Mouse (Mus musculus) heart, embryonic 12.5 days (tissue): ENCODE measurements at regions not wholly inside any gene's neighbourhood (a gene's known extent, or its start where the extent isn't known, plus 50 kb on each side); places are given as distances from the start of the nearest gene placed in this dataset.

Experiments
- ATAC-seq: fragments of 200-750 bp; cut with Nextera tagmentation; 2 replicates; pipeline ENCODE4 v1.8.0; 2017; ENCODE audit warnings: moderate TSS enrichment, moderate library complexity; ENCODE audit not compliant: insufficient number of reproducible peaks, low FRiP score
- H3K27ac ChIP-seq: fragments of 300-500 bp; sonication (generic); 2 replicates; pipeline ENCODE4 v1.5.1; 2016; ENCODE audit warnings: mild to moderate bottlenecking, moderate library complexity; ENCODE audit not compliant: poor library complexity, severe bottlenecking
- H3K27me3 ChIP-seq: fragments of 300-500 bp; sonication (generic); replicated peaks from 2 replicates; pipeline ENCODE4 v1.6.1; 2016; ENCODE audit warnings: mild to moderate bottlenecking, moderate library complexity
- H3K36me3 ChIP-seq: fragments of 300-500 bp; sonication (generic); 2 replicates; pipeline ENCODE4 v1.6.1; 2016; ENCODE audit warnings: mild to moderate bottlenecking, moderate library complexity
- H3K4me1 ChIP-seq: fragments of 300-500 bp; sonication (generic); replicated peaks from 2 replicates; pipeline ENCODE4 v1.6.1; 2016; ENCODE audit warnings: mild to moderate bottlenecking
- H3K4me2 ChIP-seq: fragments of 300-500 bp; sonication (generic); 2 replicates; pipeline ENCODE4 v1.6.1; 2016; ENCODE audit warnings: mild to moderate bottlenecking, moderate library complexity
- H3K4me3 ChIP-seq: fragments of 300-500 bp; sonication (generic); 2 replicates; pipeline ENCODE4 v1.5.1; 2016; ENCODE audit warnings: mild to moderate bottlenecking
- H3K9ac ChIP-seq: fragments of 300-500 bp; sonication (generic); 2 replicates; pipeline ENCODE4 v1.6.1; 2016; ENCODE audit warnings: mild to moderate bottlenecking, moderate library complexity
- H3K9me3 ChIP-seq: fragments of 300-500 bp; sonication (generic); replicated peaks from 2 replicates; pipeline ENCODE4 v1.6.1; 2016; ENCODE audit warnings: mild to moderate bottlenecking, moderate library complexity
- WGBS: fragments of 180-500 bp; shearing (Covaris S2); methylation state at CpG from one replicate; pipeline ENCODE4 v1.1.7; 2016; 5-methylcytosine and 5-hydroxymethylcytosine counted together

- ATAC-seq, result no peak
- Histone ChIP-seq H3K27ac (no peak overlapping the region), H3K36me3 (no peaks in the 10 kb centered on the region), H3K4me3 (no peak overlapping the region), H3K9me3 (no peaks in the 10 kb centered on the region; the same call in 1 of the 2 replicates), H3K4me2 (peak overlapping the region; percentile 51), H3K27me3 (no peaks in the 10 kb centered on the region), H3K4me1 (peaks cover 15% of the 10 kb centered on the region), H3K9ac (no peak overlapping the region)
- whole genome bisulfite sequencing, result 43% methylated on average over 5 of the region's 5 CpGs
These were observed 2113.7 kb upstream of the 5930422O12Rik start for GRCm38 (mm10) chr8:31314692-31315358.

DNA sequence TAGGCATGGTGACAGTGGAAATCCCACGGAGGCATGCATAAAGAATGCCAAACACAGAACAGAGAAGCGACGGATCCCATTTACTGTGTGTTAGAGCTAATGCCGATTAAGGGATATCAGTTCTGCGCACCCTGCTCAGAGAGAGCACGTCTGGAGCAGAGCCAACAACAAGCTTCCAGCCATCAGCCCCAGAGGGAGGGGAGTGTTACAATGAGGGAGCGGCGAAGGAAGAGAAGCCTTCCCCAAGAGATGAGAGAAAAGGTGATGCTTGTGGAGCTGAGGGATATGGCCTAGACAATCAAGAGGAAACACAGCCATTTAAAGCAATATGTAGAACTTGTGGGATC, 2113.2 kb upstream of the 5930422O12Rik start:
- no peak overlapping the region for H3K9ac ChIP-seq
- no peak overlapping the region for H3K4me3 ChIP-seq
- H3K9me3 ChIP-seq, result no peaks in the 10 kb centered on the region; the same call in 1 of the 2 replicates
- H3K4me2 ChIP-seq, result peak overlapping the region; percentile 51
- H3K36me3 ChIP-seq, result no peaks in the 10 kb centered on the region
- H3K27ac ChIP-seq, result no peak overlapping the region
- WGBS, result 30% methylated on average over 8 of the region's 8 CpGs
- H3K4me1 ChIP-seq, result peaks cover 15% of the 10 kb centered on the region
- no peaks in the 10 kb centered on the region for H3K27me3 ChIP-seq
- no peak for ATAC-seq

GRCm38 (mm10) chr8:31333545-31334297, 2094.8 kb upstream of the 5930422O12Rik start:
- no peak overlapping the region for H3K27ac ChIP-seq
- no peak overlapping the region for H3K4me3 ChIP-seq
- H3K9ac ChIP-seq, result no peak overlapping the region
- H3K36me3 ChIP-seq, result no peaks in the 10 kb centered on the region
- 85% methylated on average over 7 of the region's 7 CpGs for WGBS
- ATAC-seq, result no peak
- H3K4me2 ChIP-seq, result no peak overlapping the region
- no peaks in the 10 kb centered on the region for H3K27me3 ChIP-seq
- H3K4me1 ChIP-seq, result no peaks in the 10 kb centered on the region
- H3K9me3 ChIP-seq, result no peaks in the 10 kb centered on the region

- H3K36me3 ChIP-seq, result no peaks in the 10 kb centered on the region
- no peak for ATAC-seq
- peaks cover 3% of the 10 kb centered on the region for H3K9me3 ChIP-seq
- H3K9ac ChIP-seq, result no peak overlapping the region
- no peak overlapping the region for H3K4me3 ChIP-seq
- H3K27me3 ChIP-seq, result no peaks in the 10 kb centered on the region
- H3K4me1 ChIP-seq, result no peaks in the 10 kb centered on the region
- H3K4me2 ChIP-seq, result no peak overlapping the region
- no peak overlapping the region for H3K27ac ChIP-seq
- 65% methylated on average over 4 of the region's 4 CpGs for WGBS
These were observed 2080.0 kb upstream of the 5930422O12Rik start for GRCm38 (mm10) chr8:31348504-31348903.

- WGBS, result 78% methylated on average over 5 of the region's 5 CpGs
These were observed 2058.9 kb upstream of the 5930422O12Rik start for GRCm38 (mm10) chr8:31369636-31370035.

DNA sequence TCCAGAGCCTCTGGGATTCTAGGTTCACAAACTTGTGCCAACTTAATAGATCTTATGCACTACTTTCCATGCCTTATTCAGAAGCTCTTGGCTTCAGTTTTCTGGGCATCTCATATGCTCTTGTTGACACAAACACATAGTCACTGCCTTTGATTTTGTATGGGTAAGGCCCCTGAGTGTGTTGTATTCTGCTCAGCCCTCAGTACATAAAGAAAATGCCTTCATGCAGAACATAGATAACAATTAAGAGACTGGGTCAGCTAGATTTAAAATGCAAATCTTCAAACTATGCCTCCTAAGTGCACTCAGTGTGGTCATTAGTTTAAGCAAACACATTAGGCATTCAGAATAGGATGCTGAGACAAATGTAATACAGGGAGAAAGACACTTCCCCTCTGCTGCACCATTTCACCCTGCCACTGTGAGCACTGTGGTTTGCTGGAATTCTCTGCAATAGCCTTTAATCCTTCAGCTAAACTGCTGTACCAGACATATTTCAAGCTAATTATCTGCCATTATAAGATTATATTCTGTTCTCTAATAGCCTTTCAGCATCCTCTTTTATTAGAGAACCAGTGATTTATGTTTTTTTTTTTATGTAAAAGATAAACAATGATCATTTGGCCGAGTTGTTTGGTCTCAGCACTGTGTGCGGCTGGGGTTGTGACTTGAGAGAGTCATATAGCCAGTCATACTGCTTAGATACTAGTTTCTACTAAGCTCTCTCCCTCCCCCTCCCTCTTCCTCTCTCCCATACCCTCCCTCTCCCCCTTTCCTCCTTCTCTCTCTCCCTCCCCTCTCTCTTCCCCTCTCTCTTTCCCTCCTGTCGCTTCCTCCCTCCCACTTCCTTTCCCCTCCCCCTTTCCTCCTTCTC, 2058.1 kb upstream of the 5930422O12Rik start:
- H3K4me2 ChIP-seq, result no peak overlapping the region
- H3K27ac ChIP-seq, result no peak overlapping the region
- no peaks in the 10 kb centered on the region for H3K9me3 ChIP-seq
- no peaks in the 10 kb centered on the region for H3K36me3 ChIP-seq
- peaks cover 10% of the 10 kb centered on the region; the same call in 1 of the 2 replicates for H3K4me1 ChIP-seq
- no peak for ATAC-seq
- no peaks in the 10 kb centered on the region for H3K27me3 ChIP-seq
- no peak overlapping the region for H3K9ac ChIP-seq
- 63% methylated on average over 3 of the region's 3 CpGs for WGBS
- no peak overlapping the region for H3K4me3 ChIP-seq

More at GRCm38 (mm10) chr8:31369636-31370035, 2058.9 kb upstream of the 5930422O12Rik start:
- no peaks in the 10 kb centered on the region for H3K36me3 ChIP-seq
- peaks cover 10% of the 10 kb centered on the region; the same call in 1 of the 2 replicates for H3K4me1 ChIP-seq
- H3K4me2 ChIP-seq, result no peak overlapping the region
- H3K9me3 ChIP-seq, result no peaks in the 10 kb centered on the region
- no peak for ATAC-seq
- no peak overlapping the region for H3K4me3 ChIP-seq
- no peaks in the 10 kb centered on the region for H3K27me3 ChIP-seq
- H3K9ac ChIP-seq, result no peak overlapping the region
- no peak overlapping the region for H3K27ac ChIP-seq

GRCm38 (mm10) chr8:31371656-31372055, 2056.9 kb upstream of the 5930422O12Rik start:
- 69% methylated on average over 5 of the region's 5 CpGs for WGBS
- ATAC-seq, result no peak
- H3K4me2 ChIP-seq, result no peak overlapping the region

DNA sequence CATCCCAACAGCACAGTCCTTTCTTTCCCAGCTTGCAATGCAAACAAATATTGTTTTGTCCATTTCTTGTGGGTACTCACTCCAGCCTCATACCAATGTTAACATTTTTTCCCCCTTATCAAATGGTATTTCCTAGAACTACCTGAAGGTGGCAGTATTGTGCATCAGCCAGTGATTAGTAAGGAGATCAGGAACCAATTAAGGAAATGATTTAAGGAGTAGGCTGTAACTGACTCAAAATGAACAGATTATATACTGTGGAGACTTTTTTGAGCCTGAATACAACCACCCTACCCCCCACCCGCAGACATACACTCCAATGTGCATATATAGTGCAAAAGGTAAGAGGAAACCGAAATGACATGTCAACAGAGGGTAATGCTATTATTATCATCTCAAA, 2056.1 kb upstream of the 5930422O12Rik start:
- no peak overlapping the region for H3K27ac ChIP-seq
- H3K9me3 ChIP-seq, result no peaks in the 10 kb centered on the region
- no peaks in the 10 kb centered on the region for H3K27me3 ChIP-seq
- H3K4me3 ChIP-seq, result no peak overlapping the region
- no peak overlapping the region for H3K9ac ChIP-seq
- WGBS, result 73% methylated on average over 2 of the region's 2 CpGs
- H3K36me3 ChIP-seq, result no peaks in the 10 kb centered on the region
- H3K4me1 ChIP-seq, result peaks cover 10% of the 10 kb centered on the region; the same call in 1 of the 2 replicates
- no peak for ATAC-seq
- no peak overlapping the region for H3K4me2 ChIP-seq

More at GRCm38 (mm10) chr8:31371656-31372055, 2056.9 kb upstream of the 5930422O12Rik start:
- H3K4me1 ChIP-seq, result peaks cover 10% of the 10 kb centered on the region; the same call in 1 of the 2 replicates
- H3K4me3 ChIP-seq, result no peak overlapping the region
- H3K36me3 ChIP-seq, result no peaks in the 10 kb centered on the region
- H3K27me3 ChIP-seq, result no peaks in the 10 kb centered on the region
- no peak overlapping the region for H3K9ac ChIP-seq
- H3K9me3 ChIP-seq, result no peaks in the 10 kb centered on the region
- H3K27ac ChIP-seq, result no peak overlapping the region

DNA sequence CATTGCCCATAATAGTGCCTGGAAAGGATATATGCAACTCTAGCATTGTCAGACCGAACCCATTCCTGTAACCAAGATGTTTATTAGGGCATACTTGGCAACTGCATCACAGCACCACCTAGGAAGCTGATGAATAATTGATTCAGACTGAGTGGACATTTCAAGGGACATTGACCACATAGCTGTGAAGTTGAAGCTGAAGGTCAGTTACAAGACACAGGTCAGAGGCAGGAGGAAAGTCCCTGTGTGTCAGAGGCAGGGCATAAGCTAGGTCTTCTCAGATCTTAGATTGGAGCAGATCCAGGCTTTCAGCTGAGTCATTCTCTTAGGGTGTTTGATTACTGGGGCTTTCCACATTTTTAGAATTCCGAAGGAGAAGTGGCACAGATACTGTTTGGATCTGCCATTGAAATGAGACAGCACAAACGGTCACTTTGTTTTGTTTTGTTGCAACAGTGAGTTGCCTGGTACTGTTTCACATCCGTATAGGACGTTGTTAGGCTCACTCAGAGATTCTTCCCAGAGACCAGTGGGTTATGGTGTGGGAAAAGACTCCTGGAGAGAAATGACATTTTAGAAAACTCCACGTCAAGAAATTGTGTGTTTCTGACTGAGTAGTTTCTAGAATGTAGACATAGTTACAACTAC, 2055.2 kb upstream of the 5930422O12Rik start:
- Histone ChIP-seq H3K4me3 (no peak overlapping the region), H3K27ac (no peak overlapping the region), H3K36me3 (no peaks in the 10 kb centered on the region), H3K9ac (no peak overlapping the region), H3K27me3 (no peaks in the 10 kb centered on the region), H3K4me1 (peaks cover 10% of the 10 kb centered on the region; the same call in 1 of the 2 replicates), H3K9me3 (no peaks in the 10 kb centered on the region), H3K4me2 (no peak overlapping the region)
- no peak for ATAC-seq
- 58% methylated on average over 6 of the region's 6 CpGs for WGBS

- H3K9ac ChIP-seq, result no peak overlapping the region
- no peak overlapping the region for H3K4me2 ChIP-seq
- peaks cover 5% of the 10 kb centered on the region; the same call in 1 of the 2 replicates for H3K4me1 ChIP-seq
- H3K9me3 ChIP-seq, result no peaks in the 10 kb centered on the region
- no peaks in the 10 kb centered on the region for H3K27me3 ChIP-seq
- H3K27ac ChIP-seq, result no peak overlapping the region
- no peaks in the 10 kb centered on the region for H3K36me3 ChIP-seq
- ATAC-seq, result no peak
- no peak overlapping the region for H3K4me3 ChIP-seq
- 61% methylated on average over 2 of the region's 2 CpGs for WGBS
These were observed 2050.7 kb upstream of the 5930422O12Rik start for GRCm38 (mm10) chr8:31377698-31378334.
